Mouse (Mus musculus) MEL (cell line): Measurements from ENCODE around the gene Tmem37. TPM values are rescaled to one million over a fixed set of nuclear protein-coding genes. Genes with fewer than 3 reads are reported as not detected.

Experiments used
- DNase-seq: peaks from one replicate; pipeline ENCODE4 v3.0.0; 2011; ENCODE audit warnings: low read depth, low spot score
- H3K27ac ChIP-seq: 2 replicates; pipeline ENCODE4 v1.5.1; 2012; ENCODE audit warnings: low read depth, mild to moderate bottlenecking, control low read depth, low read length, moderate library complexity; ENCODE audit not compliant: control insufficient read depth
- H3K27me3 ChIP-seq, 2 experiments: fragments of 150-350 bp in 1 of 2; sonication (generic) in 1 of 2; 2 replicates each; pipeline ENCODE4 v1.6.1; 2012; ENCODE audit warnings: low read length in 2 of 2, mild to moderate bottlenecking in 2 of 2, improper control_type of control experiment in 1 of 2, moderate library complexity in 1 of 2; ENCODE audit not compliant: insufficient read depth in 2 of 2, control insufficient read depth in 1 of 2
- H3K36me3 ChIP-seq, 2 experiments: 2 replicates each; pipeline ENCODE4 v1.6.1; 2012 to 2014; ENCODE audit warnings: low read length in 2 of 2, improper control_type of control experiment in 1 of 2, inconsistent platforms in 1 of 2, mild to moderate bottlenecking in 1 of 2; ENCODE audit not compliant: insufficient read depth in 2 of 2, control insufficient read depth in 1 of 2
- H3K4me1 ChIP-seq, 2 experiments: fragments of 150-350 bp in 1 of 2; sonication (generic) in 1 of 2; 2 replicates each; pipeline ENCODE4 v1.6.1; 2012; ENCODE audit warnings: low read length in 2 of 2, improper control_type of control experiment in 1 of 2, mild to moderate bottlenecking in 1 of 2; ENCODE audit not compliant: insufficient read depth in 2 of 2, control insufficient read depth in 1 of 2
- H3K4me3 ChIP-seq, 2 experiments: fragments of 150-350 bp in 1 of 2; sonication (generic) in 1 of 2; 2 replicates each; pipeline ENCODE4 v1.5.1; 2012; ENCODE audit warnings: low read depth in 2 of 2, low read length in 2 of 2, mild to moderate bottlenecking in 2 of 2, moderate library complexity in 2 of 2, control low read depth in 1 of 2, improper control_type of control experiment in 1 of 2; ENCODE audit not compliant: control insufficient read depth in 1 of 2, insufficient read depth in 1 of 2
- H3K79me2 ChIP-seq: 2 replicates; pipeline ENCODE4 v1.6.1; 2012; ENCODE audit warnings: mild to moderate bottlenecking, low read length, moderate library complexity; ENCODE audit not compliant: control insufficient read depth, poor library complexity, insufficient read depth
- H3K9ac ChIP-seq: 2 replicates; pipeline ENCODE4 v1.6.1; 2012; ENCODE audit warnings: low read depth, mild to moderate bottlenecking, control low read depth, low read length, moderate library complexity; ENCODE audit not compliant: control insufficient read depth, poor library complexity, severe bottlenecking
- H3K9me3 ChIP-seq: fragments of 150-350 bp; sonication (generic); replicated peaks from 2 replicates; pipeline ENCODE4 v1.6.1; 2012; ENCODE audit warnings: mild to moderate bottlenecking, low read length, improper control_type of control experiment, moderate library complexity; ENCODE audit not compliant: insufficient read depth
- BHLHE40 ChIP-seq: IDR thresholded peaks from 2 replicates; pipeline ENCODE4 v1.6.1; 2012; ENCODE audit warnings: low read depth, mild to moderate bottlenecking, inconsistent platforms, low read length, improper control_type of control experiment, borderline replicate concordance
- CHD1 ChIP-seq: IDR thresholded peaks from 2 replicates; pipeline ENCODE4 v1.6.1; 2012; ENCODE audit warnings: low read depth, mild to moderate bottlenecking, inconsistent platforms, low read length, improper control_type of control experiment
- CTCF ChIP-seq, 3 experiments: IDR thresholded peaks in 2 of 3; conservative IDR thresholded peaks in 1 of 3; 2 replicates each; pipeline ENCODE4 v1.5.1; 2011 to 2012; ENCODE audit warnings: low read length in 3 of 3, low read depth in 2 of 3, mild to moderate bottlenecking in 2 of 3, improper control_type of control experiment in 1 of 3, inconsistent platforms in 1 of 3, mixed read lengths in 1 of 3, moderate library complexity in 1 of 3; ENCODE audit not compliant: control insufficient read depth in 1 of 3, insufficient read depth in 1 of 3, poor library complexity in 1 of 3, severe bottlenecking in 1 of 3
- ELF1 ChIP-seq: IDR thresholded peaks from 2 replicates; pipeline ENCODE4 v1.6.1; 2014; ENCODE audit warnings: low read depth, mild to moderate bottlenecking, inconsistent platforms, low read length, improper control_type of control experiment, moderate library complexity
- ETS1 ChIP-seq: IDR thresholded peaks from 2 replicates; pipeline ENCODE4 v1.6.1; 2012; ENCODE audit warnings: low read depth, mild to moderate bottlenecking, inconsistent platforms, low read length, improper control_type of control experiment, moderate library complexity
- GABPA ChIP-seq: IDR thresholded peaks from 2 replicates; pipeline ENCODE4 v1.6.1; 2012; ENCODE audit warnings: low read depth, mild to moderate bottlenecking, inconsistent platforms, low read length, improper control_type of control experiment, moderate library complexity
- GATA1 ChIP-seq: IDR thresholded peaks from 2 replicates; pipeline ENCODE4 v1.6.1; 2011; ENCODE audit warnings: low read depth, low read length, improper control_type of control experiment
- HCFC1 ChIP-seq: IDR thresholded peaks from 2 replicates; pipeline ENCODE4 v1.6.1; 2012; ENCODE audit warnings: low read depth, mild to moderate bottlenecking, inconsistent platforms, low read length, improper control_type of control experiment, moderate library complexity
- MXI1 ChIP-seq: IDR thresholded peaks from 2 replicates; pipeline ENCODE4 v1.6.1; 2011; ENCODE audit warnings: mild to moderate bottlenecking, low read depth, low read length, improper control_type of control experiment
- MYC ChIP-seq: IDR thresholded peaks from 2 replicates; pipeline ENCODE4 v1.6.1; 2011; ENCODE audit warnings: low read depth, mild to moderate bottlenecking, low read length, improper control_type of control experiment, moderate library complexity
- NELFE ChIP-seq: IDR thresholded peaks from 2 replicates; pipeline ENCODE4 v1.6.1; 2011; ENCODE audit warnings: low read depth, low read length, improper control_type of control experiment
- SMC3 ChIP-seq: IDR thresholded peaks from 2 replicates; pipeline ENCODE4 v1.6.1; 2011; ENCODE audit warnings: low read depth, low read length, improper control_type of control experiment
- USF2 ChIP-seq, 2 experiments: IDR thresholded peaks; 2 replicates each; pipeline ENCODE4 v1.6.1; 2011 to 2012; ENCODE audit warnings: improper control_type of control experiment in 2 of 2, low read length in 2 of 2, borderline replicate concordance in 1 of 2, inconsistent platforms in 1 of 2, low read depth in 1 of 2, mild to moderate bottlenecking in 1 of 2; ENCODE audit not compliant: insufficient read depth in 1 of 2
- ZKSCAN1 ChIP-seq: IDR thresholded peaks from 2 replicates; pipeline ENCODE4 v1.6.1; 2012; ENCODE audit warnings: low read depth, mild to moderate bottlenecking, inconsistent platforms, low read length, improper control_type of control experiment, moderate library complexity
- ZMIZ1 ChIP-seq: IDR thresholded peaks from 2 replicates; pipeline ENCODE4 v1.6.1; 2012; ENCODE audit warnings: low read depth, mild to moderate bottlenecking, inconsistent platforms, low read length, improper control_type of control experiment, moderate library complexity
- polyA plus RNA-seq, 2 experiments: library from polyadenylated mRNA; stranded (reverse) in 1 of 2; unstranded in 1 of 2; fragments of >175 nt in 1 of 2; fragments of >200 nt in 1 of 2; gene quantifications; 2 replicates each; pipeline versions ENCODE4 v1.2.1 to v1.2.4; 2012; ENCODE audit warnings: low replicate concordance in 2 of 2, low read depth in 1 of 2; ENCODE audit not compliant: insufficient read length in 2 of 2, insufficient read depth in 1 of 2, missing spikeins in 1 of 2
- total RNA-seq: library from RNA; depleted of rRNA; stranded (reverse); fragments of 300-350 nt; gene quantifications from 2 replicates; pipeline ENCODE4 v1.2.3, GENCODE M21; 2012

The Tmem37 gene
- total and polyA plus RNA-seq, 3 experiments = 2.6 to 9.1 TPM; not detected in 1

DNA sequence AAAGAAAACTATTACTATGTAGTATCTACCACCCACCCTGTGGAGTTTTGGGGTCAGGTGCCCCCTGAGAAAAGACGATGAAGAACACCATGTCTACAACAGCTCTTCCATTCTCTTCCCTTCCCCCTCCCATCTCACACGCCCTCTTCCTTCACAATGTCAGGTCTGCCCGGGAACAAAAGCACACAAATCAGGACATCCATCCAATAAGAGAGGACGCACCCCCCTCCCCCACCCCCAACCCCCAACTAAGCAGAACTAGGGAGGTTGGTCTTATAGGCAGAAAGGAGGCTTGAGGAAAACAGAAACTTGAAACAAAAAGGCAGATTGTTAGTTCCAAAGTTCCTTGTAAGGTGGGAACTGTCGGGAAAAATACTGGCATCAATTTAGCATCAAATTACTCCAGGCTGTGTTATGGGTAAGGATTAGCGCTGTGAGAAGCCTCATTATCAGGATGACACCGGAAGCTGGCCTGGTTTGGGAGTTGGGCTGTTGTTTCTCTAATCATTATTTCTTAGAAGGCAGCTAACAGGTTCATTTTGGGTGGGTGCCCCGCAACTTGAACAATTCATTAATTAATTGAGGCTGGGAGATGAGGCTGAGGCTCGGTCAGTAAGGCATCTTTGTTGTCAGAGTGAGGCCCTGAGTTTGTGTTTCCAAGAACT is 4.0 kb upstream of the Tmem37 start:
- Histone ChIP-seq H3K9me3 (no peaks in the 10 kb centered on the region), H3K4me3 (no peak overlapping the region), H3K27me3 (no peaks in the 10 kb centered on the region), H3K36me3 (peaks cover 0 to 3% of the 10 kb centered on the region in 2 experiments; a peak in 2 of 4 replicates), H3K4me1 (peaks cover 0 to 7% of the 10 kb centered on the region in 2 experiments; a peak in 2 of 4 replicates), H3K27ac (no peak overlapping the region), H3K79me2 (no peaks in the 10 kb centered on the region; the same call in 1 of the 2 replicates), H3K9ac (no peak overlapping the region)
- DNase-seq = no peak
- TF ChIP-seq NELFE (no peak), ZMIZ1 (no peak), CTCF (IDR thresholded peaks at IDR 0.05 in 2 of 3, conservative IDR thresholded peaks at IDR 0.05 in 1 of 3; ENCODE audit: control insufficient read depth in 1 of 3, insufficient read depth in 1 of 3, low read depth in 2 of 3, low read length in 3 of 3, poor library complexity in 1 of 3, severe bottlenecking in 1 of 3) (no peak), GATA1 (no peak), ZKSCAN1 (no peak), MXI1 (no peak), CHD1 (no peak), GABPA (no peak)

DNA sequence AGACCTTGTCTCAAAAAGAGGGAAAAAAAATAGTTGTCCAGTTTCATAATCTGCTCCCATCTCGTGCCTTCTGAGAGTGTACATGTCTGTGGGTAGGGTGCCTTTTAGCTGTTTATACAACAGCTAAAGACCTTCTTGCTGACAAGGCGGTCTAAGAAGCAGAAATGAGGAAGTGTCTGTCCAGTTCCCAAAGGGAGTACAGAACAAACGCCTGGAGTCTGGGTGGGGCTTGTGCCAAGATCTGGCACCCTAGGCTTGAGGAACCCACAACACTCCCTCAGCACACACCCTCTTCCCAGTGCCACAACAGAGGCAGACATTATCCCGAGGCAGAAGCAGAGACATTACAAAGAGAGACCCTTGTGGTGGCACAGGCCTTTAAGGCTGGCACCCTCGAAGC is 1.6 kb upstream of the Tmem37 start:
- Histone ChIP-seq H3K4me1 (peaks cover 0 to 7% of the 10 kb centered on the region in 2 experiments; a peak in 2 of 4 replicates), H3K9ac (no peak overlapping the region), H3K27me3 (no peaks in the 10 kb centered on the region)
- peak; percentile 73 for DNase-seq
- TF ChIP-seq MXI1 (no peak), HCFC1 (no peak), ETS1 (0 out of 2 replicates have a peak, but pooled peaks have one; percentile 17), MYC (no peak)
- TF ChIP-seq, all 39 proteins: peak for 1
- Histone ChIP-seq H3K27ac (no peak overlapping the region), H3K36me3 (peaks cover 0 to 3% of the 10 kb centered on the region in 2 experiments; a peak in 2 of 4 replicates), H3K4me3 (no peak overlapping the region), H3K79me2 (no peaks in the 10 kb centered on the region; the same call in 1 of the 2 replicates), H3K9me3 (no peaks in the 10 kb centered on the region)

DNA sequence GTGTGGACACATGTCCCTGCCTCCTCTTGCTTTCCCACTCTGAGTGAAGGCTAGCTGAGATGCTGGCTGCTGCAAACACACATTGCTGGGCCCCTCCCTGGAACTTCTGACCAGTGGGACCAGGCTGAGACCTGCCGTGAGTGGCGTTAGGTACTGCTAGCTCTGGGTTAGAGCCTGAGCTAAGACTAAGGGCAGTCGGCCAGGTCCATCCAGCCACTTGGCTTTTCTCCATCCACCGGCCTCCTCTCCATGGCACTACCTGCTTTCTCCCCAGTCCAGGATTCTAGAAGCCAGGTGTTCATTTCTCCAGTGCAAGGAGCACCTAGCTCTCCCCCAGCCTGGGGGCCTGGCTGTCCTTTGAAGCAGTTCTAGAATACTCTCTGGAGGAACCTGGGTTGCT is 1.1 kb upstream of the Tmem37 start:
- Histone ChIP-seq H3K36me3 (peaks cover 0 to 3% of the 10 kb centered on the region in 2 experiments; a peak in 2 of 4 replicates), H3K4me3 (no peak overlapping the region), H3K4me1 (peaks cover 0 to 7% of the 10 kb centered on the region in 2 experiments; a peak in 2 of 4 replicates), H3K9me3 (no peaks in the 10 kb centered on the region), H3K9ac (no peak overlapping the region), H3K27ac (no peak overlapping the region), H3K27me3 (no peaks in the 10 kb centered on the region), H3K79me2 (no peaks in the 10 kb centered on the region; the same call in 1 of the 2 replicates)
- DNase-seq = no peak
- TF ChIP-seq BHLHE40 (no peak), USF2 (IDR thresholded peaks at IDR 0.05; ENCODE audit: borderline replicate concordance in 1 of 2, insufficient read depth in 1 of 2, low read depth in 1 of 2, low read length in 2 of 2) (no peak), ZMIZ1 (no peak), SMC3 (no peak), ELF1 (no peak)
